Mouse (Mus musculus): ENCODE data around the gene Mustn1. TPM values are rescaled to one million over a fixed set of nuclear protein-coding genes. Genes with fewer than 3 reads are reported as not detected.
A peak's percentile ranks its signal among the peaks of the same experiment; 100 is the strongest.

The Mustn1 gene
- total RNA-seq (2021): 100 to 1,000 TPM; 154 to 180 TPM
- long read RNA-seq, experiment 1, transcript Mustn1-201 (3 exons, 1,236 nt): major isoform, 62 of 72 reads
- long read RNA-seq, experiment 1, partial matches to known transcripts: 7 of 72 reads
- long read RNA-seq, experiment 1, other reads (novel, unspliced or antisense): 3 of 72 reads
- long read RNA-seq, experiment 2, transcript Mustn1-201 (3 exons, 1,236 nt): major isoform, 60 of 69 reads
- long read RNA-seq, experiment 2, partial matches to known transcripts: 4 of 69 reads
- long read RNA-seq, experiment 2, other reads (novel, unspliced or antisense): 5 of 69 reads

DNA sequence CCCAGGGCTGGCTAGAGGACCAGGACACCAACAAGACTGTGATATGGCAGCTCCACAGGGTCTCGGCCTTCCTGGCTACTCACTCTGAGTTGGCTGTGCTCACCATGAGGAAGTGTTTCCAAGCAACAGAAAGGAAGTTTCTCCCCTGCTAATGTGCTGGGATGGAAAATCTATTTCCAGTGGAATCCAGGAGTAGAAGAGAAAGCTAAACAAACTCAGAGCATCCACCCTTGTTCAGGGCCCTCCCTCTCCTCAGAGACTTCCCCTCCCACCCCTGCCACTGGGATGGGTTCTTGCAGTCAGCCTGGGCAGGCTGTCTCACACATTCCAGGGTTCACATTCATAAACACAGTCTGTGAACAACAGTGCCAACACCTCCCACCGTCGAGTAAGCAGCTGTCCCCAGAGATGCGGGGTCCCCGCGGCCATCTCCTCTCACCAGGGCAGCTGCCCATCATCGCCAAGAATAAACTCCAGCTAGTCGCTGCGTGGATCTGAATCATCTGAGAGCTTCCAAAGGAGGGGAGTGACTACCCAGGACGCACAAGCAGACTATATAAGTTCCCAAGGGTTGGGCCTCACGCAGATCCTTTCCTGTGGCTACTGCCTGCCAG is at the start of gene Mustn1:
Gene Mustn1, plus strand, starts transcription at position 243 of the 614 bp plus-strand sequence.
- peak in 1 of 2 experiments; percentile 54 for DNase-seq (ENCODE audit: low spot score in 2 of 2)

DNA sequence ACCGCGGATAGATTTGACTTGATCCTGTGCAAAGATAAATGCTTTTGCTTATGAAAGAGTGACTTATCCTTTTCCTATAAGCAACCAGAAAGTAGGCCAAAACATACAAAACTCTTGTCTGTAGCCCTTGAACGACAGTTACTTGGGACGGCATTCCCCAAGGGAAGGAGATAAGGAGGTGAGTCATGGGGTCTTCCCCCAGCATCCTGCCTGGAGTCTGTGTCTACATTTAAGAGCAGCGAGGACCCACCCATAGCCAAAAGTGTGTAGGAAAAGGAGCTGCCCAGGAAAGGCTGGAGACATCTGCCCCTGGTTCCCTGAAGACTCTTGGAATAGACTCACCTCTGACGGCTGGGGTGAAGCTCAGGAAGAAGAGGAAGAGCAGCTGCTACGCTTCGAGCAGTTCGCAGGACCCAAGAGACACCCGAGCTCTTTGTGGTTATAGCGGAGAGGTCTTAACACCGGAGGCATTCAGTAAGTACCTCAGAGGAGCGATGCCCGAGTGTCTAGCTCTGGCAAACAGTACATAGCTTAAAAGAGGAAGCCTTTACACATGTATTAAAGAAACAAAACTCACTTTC is 41.5 kb upstream of the Mustn1 start:
- DNase-seq (ENCODE audit: low spot score in 2 of 2): no peak

- DNase-seq (ENCODE audit: low spot score in 2 of 2): no peak
Observed at GRCm38 (mm10) chr14:30843701-30844100, 35.3 kb upstream of the Mustn1 start.

DNA sequence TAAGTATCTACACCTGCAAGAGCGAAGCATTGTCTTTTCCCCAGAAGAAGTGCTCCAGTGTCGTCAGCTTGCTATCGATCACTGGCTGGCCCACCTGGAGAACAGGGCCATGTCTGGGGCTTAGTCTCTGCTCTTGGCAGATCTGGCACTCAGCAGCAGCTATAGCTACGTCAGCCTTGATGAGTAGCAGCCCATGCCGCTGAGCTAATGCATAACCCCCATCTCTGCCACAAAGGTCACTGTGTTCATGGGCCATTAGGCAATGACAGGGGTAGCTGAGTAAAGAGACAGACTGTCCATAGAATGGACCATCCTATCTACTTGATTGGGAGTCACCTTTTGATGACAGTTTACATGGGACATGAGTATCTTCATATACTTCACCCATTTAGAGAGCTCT is 28.5 kb upstream of the Mustn1 start:
- no peak for DNase-seq (ENCODE audit: low spot score in 2 of 2)

DNA sequence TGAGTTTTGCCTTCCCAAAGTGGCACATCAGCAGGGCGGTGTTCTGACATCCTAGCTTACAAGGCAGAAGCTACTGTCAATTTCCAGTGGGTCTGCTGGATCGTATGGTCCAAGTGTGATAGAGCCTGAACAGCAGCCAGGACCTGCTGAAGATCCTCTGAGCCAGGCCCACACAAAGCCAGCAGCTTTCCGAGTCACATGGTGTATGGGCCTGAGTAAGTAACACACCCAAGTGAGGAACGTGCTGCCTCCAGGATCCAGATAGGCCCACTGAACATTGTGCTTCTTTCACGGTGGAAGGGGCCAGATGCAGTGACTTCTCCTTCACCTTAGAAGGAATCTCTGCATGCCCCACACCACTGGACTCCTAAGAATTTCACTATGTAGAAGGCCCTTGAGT is 26.7 kb upstream of the Mustn1 start:
- no peak for DNase-seq (ENCODE audit: low spot score in 2 of 2)

DNA sequence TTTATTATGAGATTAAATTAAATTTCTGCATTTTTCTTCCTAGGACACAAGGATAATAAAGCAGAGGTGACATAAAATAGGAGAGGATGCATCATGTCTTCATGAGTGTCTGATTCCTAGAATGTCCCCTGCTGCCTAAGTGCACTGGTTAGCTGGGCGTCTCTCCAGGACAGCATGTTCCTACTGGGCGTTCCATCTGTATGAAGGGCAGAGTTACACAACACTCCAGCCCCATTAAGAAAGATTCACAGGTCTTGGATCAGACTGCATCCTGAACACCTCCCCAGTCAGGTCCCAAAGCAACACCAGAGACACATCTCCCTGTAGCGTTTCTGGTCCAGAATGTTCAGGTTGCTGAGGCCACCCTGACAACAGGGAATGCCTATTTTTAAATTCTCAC is 23.7 kb upstream of the Mustn1 start:
- no peak for DNase-seq (ENCODE audit: low spot score in 2 of 2)

GRCm38 (mm10) chr14:30856885-30857507 is 22.0 kb upstream of the Mustn1 start:
- no peak for DNase-seq (ENCODE audit: low spot score in 2 of 2)

- DNase-seq (ENCODE audit: low spot score in 2 of 2): no peak
Observed at GRCm38 (mm10) chr14:30857990-30858389, 21.0 kb upstream of the Mustn1 start.

GRCm38 (mm10) chr14:30861421-30862125 is 17.4 kb upstream of the Mustn1 start:
- DNase-seq (ENCODE audit: low spot score in 2 of 2): no peak

DNA sequence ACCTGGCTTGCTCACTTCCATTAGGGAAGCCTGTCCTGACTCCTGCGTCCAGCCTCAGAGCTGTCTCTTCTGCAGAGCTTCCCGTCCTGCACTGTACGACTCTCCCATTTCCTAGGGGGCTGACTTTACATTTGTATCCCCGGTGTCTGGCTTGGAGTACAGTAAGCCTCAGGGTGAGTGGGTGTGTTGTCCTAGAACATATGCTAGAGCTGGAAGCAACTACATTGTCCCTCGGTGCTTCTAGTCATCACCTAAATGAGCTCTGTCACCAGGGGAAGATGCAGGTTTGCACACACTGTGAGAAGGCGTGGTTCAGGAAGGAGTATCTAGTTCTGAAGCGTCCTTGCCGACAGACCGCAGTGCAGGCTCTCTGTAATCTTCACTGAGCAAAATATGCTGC is 16.6 kb upstream of the Mustn1 start:
- no peak for DNase-seq (ENCODE audit: low spot score in 2 of 2)

GRCm38 (mm10) chr14:30865311-30865710 is 13.7 kb upstream of the Mustn1 start:
- DNase-seq (ENCODE audit: low spot score in 2 of 2): no peak

DNA sequence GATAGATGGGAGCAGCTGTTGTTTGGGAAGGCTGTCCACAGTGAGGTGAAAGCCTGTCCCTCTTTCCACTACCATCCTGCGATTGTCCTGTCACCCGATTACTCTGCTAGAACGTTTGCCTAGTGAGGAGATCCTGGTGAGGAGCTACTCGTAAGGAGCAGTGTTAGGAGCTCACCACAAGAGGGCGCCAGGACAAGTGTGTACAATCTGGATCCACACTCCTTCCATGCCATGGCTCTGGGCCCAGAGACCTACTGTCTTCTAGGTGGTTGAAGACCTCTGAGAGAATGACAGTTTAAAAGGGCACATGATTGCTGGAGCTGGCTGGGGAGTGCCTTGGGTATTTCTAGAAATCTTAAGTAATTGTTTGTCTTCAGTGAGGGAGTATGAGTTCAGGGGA is 12.0 kb upstream of the Mustn1 start:
- DNase-seq (ENCODE audit: low spot score in 2 of 2): peak; percentile 71 to 81

DNA sequence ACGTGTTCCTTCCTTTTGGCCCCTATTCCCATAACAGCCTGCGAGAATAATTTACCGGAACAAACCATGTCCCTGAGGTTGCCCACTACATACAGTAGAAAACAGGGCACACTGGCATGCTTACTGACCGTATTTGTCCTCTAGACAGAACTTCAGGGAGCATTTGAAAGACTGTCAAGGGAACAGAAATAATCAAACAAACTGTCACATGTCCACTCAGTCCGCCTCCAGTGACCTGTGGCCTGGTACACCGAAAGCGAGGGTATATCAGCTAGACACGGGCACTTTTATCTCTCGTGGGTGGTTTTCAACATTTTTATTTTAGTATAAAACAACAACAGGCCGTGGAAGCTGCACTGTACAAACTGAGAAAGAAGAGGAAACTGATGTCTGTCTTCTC is 10.2 kb upstream of the Mustn1 start:
- DNase-seq (ENCODE audit: low spot score in 2 of 2): no peak

GRCm38 (mm10) chr14:30869391-30869801 is 9.6 kb upstream of the Mustn1 start:
- no peak for DNase-seq (ENCODE audit: low spot score in 2 of 2)

GRCm38 (mm10) chr14:30870206-30871147 is 8.5 kb upstream of the Mustn1 start:
- DNase-seq (ENCODE audit: low spot score in 2 of 2): no peak

DNA sequence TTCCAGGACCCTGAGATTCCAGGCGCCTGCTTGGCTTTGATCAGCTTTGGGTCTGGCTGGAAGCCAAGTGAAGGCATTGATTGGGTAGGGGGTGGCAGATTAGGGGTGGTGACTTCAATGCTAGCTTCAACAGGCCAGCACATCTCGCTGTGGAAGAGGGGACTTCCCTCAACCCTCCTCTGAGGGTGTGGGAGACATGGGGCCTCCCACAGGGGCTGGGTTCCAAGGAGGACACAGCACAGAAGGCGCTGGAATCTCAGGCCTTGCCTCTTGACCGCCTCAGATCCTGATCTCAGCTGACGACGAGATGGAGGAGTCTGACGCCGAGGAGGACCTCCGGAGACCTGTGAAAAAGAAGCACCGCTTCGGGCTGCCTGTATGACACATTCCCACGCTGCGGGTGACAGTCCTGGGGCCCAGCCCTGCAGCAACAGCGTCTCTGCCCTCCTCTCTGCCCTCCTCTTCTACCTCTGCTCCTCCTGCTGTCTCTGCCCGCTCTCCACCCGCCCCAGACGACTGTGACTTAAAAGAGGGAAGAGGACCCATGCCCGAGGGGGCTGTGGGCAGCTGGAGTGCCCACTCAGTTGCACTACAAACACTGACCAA is 4.8 kb upstream of the Mustn1 start:
- DNase-seq (ENCODE audit: low spot score in 2 of 2): no peak

DNA sequence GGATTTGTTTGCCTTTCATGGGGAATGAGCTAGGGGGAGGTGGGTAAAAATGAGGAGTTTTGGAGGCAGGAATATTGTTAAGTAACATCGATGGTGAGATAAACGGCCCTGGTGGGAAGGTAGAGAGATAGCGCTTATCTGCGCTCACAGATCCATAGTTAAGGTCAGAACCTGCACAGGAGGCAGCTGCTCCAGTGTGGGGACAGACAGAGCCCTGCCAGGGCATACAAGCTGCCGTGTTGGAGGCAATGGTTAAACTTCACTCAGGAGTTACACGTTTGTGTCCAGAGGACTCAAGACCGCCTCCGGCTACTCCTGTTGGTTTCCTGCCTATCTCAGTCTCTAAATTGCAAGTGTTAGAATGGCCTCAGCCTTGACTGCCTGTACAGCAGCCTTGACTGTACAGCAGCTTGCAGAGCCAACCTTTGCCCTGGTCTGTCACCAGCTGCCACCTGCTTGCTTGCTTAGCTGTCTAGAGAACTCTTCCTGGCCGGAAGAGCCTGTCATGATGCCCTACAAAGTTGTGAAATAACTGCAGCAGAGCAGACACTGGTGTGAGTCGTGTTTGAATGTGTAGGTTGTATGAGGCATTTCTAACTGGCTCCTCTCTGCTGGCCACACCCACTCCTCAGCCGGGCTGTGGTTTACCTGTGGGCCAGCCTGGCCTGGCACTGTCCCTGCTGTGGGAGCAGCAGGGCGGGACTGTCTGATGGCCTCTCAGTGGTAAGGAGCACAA is 3.7 kb upstream of the Mustn1 start:
- no peak for DNase-seq (ENCODE audit: low spot score in 2 of 2)

GRCm38 (mm10) chr14:30875955-30876354 is 3.0 kb upstream of the Mustn1 start:
- DNase-seq (ENCODE audit: low spot score in 2 of 2): no peak

- DNase-seq (ENCODE audit: low spot score in 2 of 2): no peak
Observed at GRCm38 (mm10) chr14:30876451-30876850, 2.5 kb upstream of the Mustn1 start.
